Mouse (Mus musculus): Measurements from ENCODE around the gene Baz2a.

DNA sequence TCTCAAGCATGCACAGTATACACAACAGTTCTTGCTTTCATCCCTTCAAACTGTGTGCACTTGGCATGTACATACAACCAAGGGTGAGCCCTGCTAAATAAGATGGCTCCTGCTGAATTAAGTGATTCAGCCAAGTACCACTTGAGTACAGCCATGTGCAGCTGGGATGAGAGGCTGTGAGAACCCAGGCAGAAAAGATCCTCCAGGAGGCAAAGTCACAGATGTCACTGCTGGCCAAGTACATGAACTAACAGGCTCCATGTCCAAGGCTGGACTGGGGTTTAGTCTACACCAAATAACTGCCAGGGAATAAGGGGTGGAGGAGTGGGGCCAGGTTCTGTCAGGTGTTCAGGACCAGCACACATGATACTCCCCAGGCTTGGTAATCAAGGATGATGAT, 40.4 kb downstream of the Baz2a start:
- no peak for TF ChIP-seq POLR2A (IDR thresholded peaks at IDR 0.05; ENCODE audit: extremely low read depth, insufficient read depth, low read length)
- no peak for TF ChIP-seq CTCF (IDR thresholded peaks at IDR 0.05; ENCODE audit: low read depth, low read length)

Data from liver, adult 2 months (tissue).